Mouse (Mus musculus): Measurements from ENCODE around the gene Isyna1. TPM values are rescaled to one million over a fixed set of nuclear protein-coding genes. Genes with fewer than 3 reads are reported as not detected.
A peak's percentile ranks its signal among the peaks of the same experiment; 100 is the strongest.

Gene Isyna1
- total and polyA plus RNA-seq, 3 experiments: 84.1 to 189 TPM; not detected in 1

DNA sequence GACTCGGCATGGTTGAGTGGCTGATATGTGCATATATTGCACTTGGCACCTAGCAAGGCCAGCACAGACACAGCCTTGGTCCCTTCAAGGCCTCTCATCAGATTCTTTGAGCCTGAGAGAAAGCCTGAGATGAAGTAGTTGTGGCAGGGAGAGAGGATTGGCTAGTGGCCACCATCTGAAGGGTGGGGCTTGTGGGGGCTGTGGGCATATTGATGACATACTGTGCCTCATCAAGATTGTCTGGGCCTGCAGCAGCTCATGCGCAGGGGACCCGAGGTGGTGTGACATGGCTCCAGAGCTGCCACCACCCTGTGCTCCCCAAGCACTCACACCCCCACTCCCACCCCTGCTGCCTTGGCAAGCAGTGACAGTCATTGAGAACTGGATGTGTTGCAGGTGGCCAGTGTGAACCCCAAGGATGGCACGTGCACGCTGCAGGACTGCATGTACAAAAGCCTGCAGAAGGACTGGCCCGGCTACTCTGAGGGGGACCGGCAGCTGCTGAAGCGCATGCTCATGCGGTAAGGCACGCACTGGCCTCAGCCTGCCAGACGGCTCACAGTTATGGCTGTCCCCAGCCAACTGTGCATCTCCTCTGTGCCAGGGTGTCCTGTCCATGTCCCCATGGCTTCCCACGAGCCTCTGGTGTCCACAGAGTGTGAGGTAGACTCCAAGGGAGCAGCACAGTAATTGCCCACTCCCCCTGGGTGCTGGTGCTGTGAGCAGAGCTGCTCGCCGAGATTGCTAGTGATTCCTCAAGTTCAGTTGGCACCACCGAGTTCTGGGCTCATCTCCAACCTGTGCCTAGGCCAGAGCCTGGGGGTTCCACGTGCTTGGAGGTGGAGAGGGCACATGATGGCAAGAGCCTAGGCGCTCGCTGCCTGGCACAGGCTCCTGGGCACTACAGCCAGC is 10.4 kb upstream of the Isyna1 start:
- H3K27ac ChIP-seq (ENCODE audit: control insufficient read depth, low read depth, low read length): no peak overlapping the region
- H3K79me2 ChIP-seq (ENCODE audit: control insufficient read depth, insufficient read depth, low read length, poor library complexity): no peaks in the 10 kb centered on the region
- no peak overlapping the region for H3K9ac ChIP-seq (ENCODE audit: control insufficient read depth, low read depth, low read length, poor library complexity, severe bottlenecking)
- DNase-seq (ENCODE audit: low read depth, low spot score): no peak
- TF ChIP-seq SMC3 (IDR thresholded peaks at IDR 0.05; ENCODE audit: low read depth, low read length) (no peak), GABPA (IDR thresholded peaks at IDR 0.05; ENCODE audit: low read depth, low read length) (no peak), POLR2A (IDR thresholded peaks at IDR 0.05; ENCODE audit: control insufficient read depth in 1 of 2, insufficient read depth in 1 of 2, low read depth in 1 of 2, low read length in 2 of 2, poor library complexity in 1 of 2) (no peak)
- no peaks in the 10 kb centered on the region for H3K9me3 ChIP-seq (replicated peaks; ENCODE audit: insufficient read depth, low read length)
- no peak overlapping the region for H3K4me3 ChIP-seq (ENCODE audit: control insufficient read depth in 1 of 2, insufficient read depth in 1 of 2, low read depth in 2 of 2, low read length in 2 of 2)
- peaks cover 2 to 11% of the 10 kb centered on the region in 2 experiments; a peak in 3 of 4 replicates for H3K36me3 ChIP-seq (ENCODE audit: control insufficient read depth in 1 of 2, insufficient read depth in 2 of 2, low read length in 2 of 2)
- H3K27me3 ChIP-seq (ENCODE audit: control insufficient read depth in 1 of 2, insufficient read depth in 2 of 2, low read length in 2 of 2): no peaks in the 10 kb centered on the region
- H3K4me1 ChIP-seq (ENCODE audit: control insufficient read depth in 1 of 2, insufficient read depth in 2 of 2, low read length in 2 of 2): peaks cover 5 to 9% of the 10 kb centered on the region in 2 experiments; a peak in 2 of 4 replicates

DNA sequence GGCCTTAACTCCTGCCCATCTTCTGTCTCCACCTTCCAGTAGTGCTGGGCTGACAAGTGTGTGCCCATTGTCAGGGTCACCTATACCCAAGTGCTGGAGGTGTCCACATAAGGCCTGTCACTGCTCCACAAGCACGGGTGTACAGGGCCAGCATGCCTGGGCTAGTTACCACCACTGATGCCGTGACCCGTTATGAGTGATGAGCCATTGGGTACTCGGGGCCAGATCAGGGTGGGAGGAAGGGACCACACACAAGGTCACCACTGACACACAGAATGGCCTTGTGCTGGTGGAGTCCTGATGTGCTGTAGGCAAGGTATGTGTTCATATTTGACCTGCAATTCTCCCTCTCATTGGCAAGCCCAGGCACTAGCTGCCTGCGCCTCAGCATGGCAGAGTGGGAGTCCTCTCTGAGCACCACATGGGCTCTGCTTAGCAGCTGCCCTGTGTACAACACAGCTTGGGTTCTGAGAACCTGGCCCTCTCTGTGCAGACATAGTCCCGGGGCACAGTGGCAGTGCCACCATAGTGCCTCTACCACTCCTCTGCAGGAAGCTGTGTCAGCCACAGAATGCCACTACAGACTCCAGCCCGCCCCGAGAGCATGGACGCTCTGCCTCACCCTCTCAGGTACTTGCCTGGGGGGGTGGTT is 9.4 kb upstream of the Isyna1 start:
- H3K27me3 ChIP-seq (ENCODE audit: control insufficient read depth in 1 of 2, insufficient read depth in 2 of 2, low read length in 2 of 2): no peaks in the 10 kb centered on the region
- TF ChIP-seq POLR2A (IDR thresholded peaks at IDR 0.05; ENCODE audit: control insufficient read depth in 1 of 2, insufficient read depth in 1 of 2, low read depth in 1 of 2, low read length in 2 of 2, poor library complexity in 1 of 2) (no peak), ZMIZ1 (IDR thresholded peaks at IDR 0.05; ENCODE audit: low read depth, low read length) (no peak), CHD1 (IDR thresholded peaks at IDR 0.05; ENCODE audit: low read depth, low read length) (no peak), MYB (IDR thresholded peaks at IDR 0.05; ENCODE audit: low read depth, low read length) (no peak), MAZ (IDR thresholded peaks at IDR 0.05; ENCODE audit: low read depth, low read length) (no peak), MEF2A (IDR thresholded peaks at IDR 0.05; ENCODE audit: extremely low read depth, insufficient replicate concordance, low read depth, low read length, poor library complexity, severe bottlenecking) (no peak)
- peaks cover 5 to 9% of the 10 kb centered on the region in 2 experiments; a peak in 2 of 4 replicates for H3K4me1 ChIP-seq (ENCODE audit: control insufficient read depth in 1 of 2, insufficient read depth in 2 of 2, low read length in 2 of 2)
- no peak overlapping the region for H3K27ac ChIP-seq (ENCODE audit: control insufficient read depth, low read depth, low read length)
- H3K9me3 ChIP-seq (replicated peaks; ENCODE audit: insufficient read depth, low read length): no peaks in the 10 kb centered on the region
- H3K4me3 ChIP-seq (ENCODE audit: control insufficient read depth in 1 of 2, insufficient read depth in 1 of 2, low read depth in 2 of 2, low read length in 2 of 2): no peak overlapping the region
- H3K79me2 ChIP-seq (ENCODE audit: control insufficient read depth, insufficient read depth, low read length, poor library complexity): no peaks in the 10 kb centered on the region
- no peak overlapping the region for H3K9ac ChIP-seq (ENCODE audit: control insufficient read depth, low read depth, low read length, poor library complexity, severe bottlenecking)
- no peak for DNase-seq (ENCODE audit: low read depth, low spot score)
- peaks cover 2 to 12% of the 10 kb centered on the region in 2 experiments; a peak in 3 of 4 replicates for H3K36me3 ChIP-seq (ENCODE audit: control insufficient read depth in 1 of 2, insufficient read depth in 2 of 2, low read length in 2 of 2)

DNA sequence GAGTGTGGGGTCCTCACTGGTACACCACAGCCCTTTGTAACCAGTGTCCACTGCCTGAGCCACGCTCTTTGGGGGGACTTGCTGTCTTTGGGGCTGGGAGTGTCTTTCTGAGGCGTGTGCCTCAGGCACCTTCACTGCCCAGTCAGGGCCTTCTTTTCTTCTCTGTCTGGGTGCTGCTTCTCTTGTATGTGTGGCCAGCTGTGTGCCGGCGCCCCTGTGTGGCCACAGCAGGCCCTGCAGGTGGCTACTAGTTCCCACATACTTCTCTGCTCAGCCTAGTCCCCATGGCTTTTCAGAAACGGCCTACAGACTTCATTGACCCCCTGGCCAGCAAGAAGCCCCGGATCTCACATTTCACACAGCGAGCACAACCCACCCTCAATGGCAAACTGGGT is 8.9 kb upstream of the Isyna1 start:
- peak; percentile 65 for DNase-seq (ENCODE audit: low read depth, low spot score)
- H3K36me3 ChIP-seq (ENCODE audit: control insufficient read depth in 1 of 2, insufficient read depth in 2 of 2, low read length in 2 of 2): peaks cover 2 to 12% of the 10 kb centered on the region in 2 experiments; a peak in 3 of 4 replicates
- no peak overlapping the region for H3K4me3 ChIP-seq (ENCODE audit: control insufficient read depth in 1 of 2, insufficient read depth in 1 of 2, low read depth in 2 of 2, low read length in 2 of 2)
- H3K9me3 ChIP-seq (replicated peaks; ENCODE audit: insufficient read depth, low read length): no peaks in the 10 kb centered on the region
- H3K27ac ChIP-seq (ENCODE audit: control insufficient read depth, low read depth, low read length): no peak overlapping the region
- H3K9ac ChIP-seq (ENCODE audit: control insufficient read depth, low read depth, low read length, poor library complexity, severe bottlenecking): no peak overlapping the region
- H3K4me1 ChIP-seq (ENCODE audit: control insufficient read depth in 1 of 2, insufficient read depth in 2 of 2, low read length in 2 of 2): peaks cover 5 to 9% of the 10 kb centered on the region in 2 experiments; a peak in 2 of 4 replicates
- H3K27me3 ChIP-seq (ENCODE audit: control insufficient read depth in 1 of 2, insufficient read depth in 2 of 2, low read length in 2 of 2): no peaks in the 10 kb centered on the region
- no peaks in the 10 kb centered on the region for H3K79me2 ChIP-seq (ENCODE audit: control insufficient read depth, insufficient read depth, low read length, poor library complexity)
- no peak for TF ChIP-seq TCF12 (IDR thresholded peaks at IDR 0.05; ENCODE audit: low read depth, low read length)
- no peak for TF ChIP-seq MAZ (IDR thresholded peaks at IDR 0.05; ENCODE audit: low read depth, low read length)
- peak; percentile 76 for TF ChIP-seq SMC3 (IDR thresholded peaks at IDR 0.05; ENCODE audit: low read depth, low read length)
- no peak for TF ChIP-seq MXI1 (IDR thresholded peaks at IDR 0.05; ENCODE audit: low read depth, low read length)
- peak; percentile 73 for TF ChIP-seq RAD21 (IDR thresholded peaks at IDR 0.05; ENCODE audit: low read depth, low read length)
- no peak for TF ChIP-seq SIN3A (IDR thresholded peaks at IDR 0.05; ENCODE audit: low read length)
- TF ChIP-seq POLR2A (IDR thresholded peaks at IDR 0.05; ENCODE audit: control insufficient read depth in 1 of 2, insufficient read depth in 1 of 2, low read depth in 1 of 2, low read length in 2 of 2, poor library complexity in 1 of 2): no peak
- peak; percentile 69 to 84 (median 82) for TF ChIP-seq CTCF (IDR thresholded peaks at IDR 0.05 in 2 of 3, conservative IDR thresholded peaks at IDR 0.05 in 1 of 3; ENCODE audit: control insufficient read depth in 1 of 3, insufficient read depth in 1 of 3, low read depth in 2 of 3, low read length in 3 of 3, poor library complexity in 1 of 3, severe bottlenecking in 1 of 3)
- no peak for TF ChIP-seq RCOR1 (IDR thresholded peaks at IDR 0.05; ENCODE audit: low read depth, low read length)
- TF ChIP-seq HCFC1 (IDR thresholded peaks at IDR 0.05; ENCODE audit: low read depth, low read length): no peak
- peak; percentile 38; the same call in 1 of the 2 replicates for TF ChIP-seq ZC3H11A (IDR thresholded peaks at IDR 0.05; ENCODE audit: low read depth, low read length)
- TF ChIP-seq GABPA (IDR thresholded peaks at IDR 0.05; ENCODE audit: low read depth, low read length): no peak
- no peak for TF ChIP-seq MAX (IDR thresholded peaks at IDR 0.05; ENCODE audit: low read length)
- no peak for TF ChIP-seq UBTF (IDR thresholded peaks at IDR 0.05; ENCODE audit: borderline replicate concordance, insufficient read depth, low read depth, low read length)
- no peak for TF ChIP-seq ZKSCAN1 (IDR thresholded peaks at IDR 0.05; ENCODE audit: low read depth, low read length)
- no peak for TF ChIP-seq MAFK (IDR thresholded peaks at IDR 0.05; ENCODE audit: borderline replicate concordance, low read depth, low read length)
- TF ChIP-seq JUND (IDR thresholded peaks at IDR 0.05; ENCODE audit: low read depth, low read length): no peak
- TF ChIP-seq CHD1 (IDR thresholded peaks at IDR 0.05; ENCODE audit: low read depth, low read length): no peak

Data from MEL (cell line).